Mouse (Mus musculus) embryonic facial prominence, embryonic 14.5 days (tissue): Measurements from ENCODE around the gene Gm20695. TPM values are rescaled to one million over a fixed set of nuclear protein-coding genes. Genes with fewer than 3 reads are reported as not detected.

Experiments
- ATAC-seq: fragments of 200-750 bp; cut with Nextera tagmentation; 2 replicates; pipeline ENCODE4 v1.8.0; 2017; ENCODE audit warnings: low read depth, moderate number of reproducible peaks, moderate TSS enrichment
- DNase-seq: peaks from one replicate; pipeline ENCODE4 v3.0.0-alpha.2; 2015; ENCODE audit warnings: low spot score
- H3K27ac ChIP-seq: fragments of 300-500 bp; sonication (generic); replicated peaks from 2 replicates; pipeline ENCODE4 v1.5.1; 2014; ENCODE audit warnings: low read depth, mild to moderate bottlenecking, low read length, moderate library complexity
- H3K27me3 ChIP-seq: fragments of 300-500 bp; sonication (generic); replicated peaks from 2 replicates; pipeline ENCODE4 v1.6.1; 2014; ENCODE audit warnings: low read length; ENCODE audit not compliant: control insufficient read depth, insufficient read depth
- H3K36me3 ChIP-seq: fragments of 300-500 bp; sonication (generic); 2 replicates; pipeline ENCODE4 v1.6.1; 2014; ENCODE audit warnings: low read length, mixed read lengths; ENCODE audit not compliant: control insufficient read depth, insufficient read depth
- H3K4me1 ChIP-seq: fragments of 300-500 bp; sonication (generic); 2 replicates; pipeline ENCODE4 v1.6.1; 2014; ENCODE audit warnings: antibody characterized with exemption, low read length; ENCODE audit not compliant: control insufficient read depth, insufficient read depth
- H3K4me2 ChIP-seq: fragments of 300-500 bp; sonication (generic); 2 replicates; pipeline ENCODE4 v1.6.1; 2014; ENCODE audit warnings: low read depth, mild to moderate bottlenecking, low read length, moderate library complexity, mixed read lengths
- H3K4me3 ChIP-seq: fragments of 300-500 bp; sonication (generic); 2 replicates; pipeline ENCODE4 v1.5.1; 2014; ENCODE audit warnings: low read depth, mild to moderate bottlenecking, low read length
- H3K9ac ChIP-seq: fragments of 300-500 bp; sonication (generic); 2 replicates; pipeline ENCODE4 v1.6.1; 2014; ENCODE audit warnings: low read depth, mild to moderate bottlenecking, low read length, moderate library complexity, mixed read lengths
- H3K9me3 ChIP-seq: fragments of 300-500 bp; sonication (generic); 2 replicates; pipeline ENCODE4 v1.6.1; 2016; ENCODE audit warnings: low read length; ENCODE audit not compliant: control insufficient read depth
- WGBS: fragments of 180-500 bp; shearing (Covaris S2); extraction: QIAGEN DNeasy Blood & Tissue Kit; methylation state at CpG from one replicate; pipeline ENCODE4 v1.1.7; 2014; 5-methylcytosine and 5-hydroxymethylcytosine counted together
- polyA plus RNA-seq: library from polyadenylated mRNA; unstranded; fragments of >200 nt; fragmentation: Nextera tagmentation; extraction: Ambion mirVana; gene quantifications from 2 replicates; pipeline ENCODE4 v1.2.1, GENCODE M21; 2014

Gene Gm20695
- polyA plus RNA-seq, 1 experiment from 2014 or later, result 3.0 TPM

DNA sequence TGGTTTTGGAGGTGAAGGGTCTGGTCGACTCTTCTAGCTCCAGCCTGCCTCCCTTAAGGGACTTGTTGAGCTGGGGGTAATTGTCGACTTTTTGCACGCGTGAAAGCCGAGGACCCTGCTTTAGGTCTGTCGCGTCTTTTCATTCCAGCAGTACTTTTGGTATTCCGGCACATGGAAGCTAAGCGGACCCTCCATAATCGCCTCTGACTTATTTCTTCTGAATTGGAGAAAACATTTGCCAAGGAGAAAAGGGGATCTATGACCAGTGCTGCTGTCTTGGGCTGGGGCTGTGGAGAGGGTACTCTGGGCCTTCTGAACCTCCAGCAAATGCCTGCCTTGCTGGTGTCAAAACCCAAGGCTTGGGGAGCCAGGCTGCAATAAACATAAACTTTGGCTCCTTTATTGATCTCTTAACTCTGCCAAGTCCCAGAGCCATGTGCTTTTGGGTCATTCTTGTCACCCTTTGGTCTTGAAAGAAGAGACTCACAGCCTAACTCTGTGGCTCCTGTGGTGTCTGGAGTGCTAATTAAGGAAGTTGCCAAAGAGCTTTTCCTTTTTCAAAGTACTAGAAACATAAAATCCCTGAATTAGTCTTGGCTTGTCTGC, 720 bp downstream of the Gm20695 start:
- no peaks in the 10 kb centered on the region for H3K9me3 ChIP-seq
- DNase-seq, result peak; percentile 23
- peak overlapping the region; percentile 95 for H3K4me3 ChIP-seq
- ATAC-seq, result no peak
- peak overlapping the region; percentile 91 for H3K9ac ChIP-seq
- H3K4me2 ChIP-seq, result peak overlapping the region; percentile 71
- no peaks in the 10 kb centered on the region for H3K27me3 ChIP-seq
- no peaks in the 10 kb centered on the region for H3K4me1 ChIP-seq
- H3K27ac ChIP-seq, result peak overlapping the region; percentile 83
- WGBS, result 5% methylated on average over 8 of the region's 10 CpGs
- H3K36me3 ChIP-seq, result no peaks in the 10 kb centered on the region

DNA sequence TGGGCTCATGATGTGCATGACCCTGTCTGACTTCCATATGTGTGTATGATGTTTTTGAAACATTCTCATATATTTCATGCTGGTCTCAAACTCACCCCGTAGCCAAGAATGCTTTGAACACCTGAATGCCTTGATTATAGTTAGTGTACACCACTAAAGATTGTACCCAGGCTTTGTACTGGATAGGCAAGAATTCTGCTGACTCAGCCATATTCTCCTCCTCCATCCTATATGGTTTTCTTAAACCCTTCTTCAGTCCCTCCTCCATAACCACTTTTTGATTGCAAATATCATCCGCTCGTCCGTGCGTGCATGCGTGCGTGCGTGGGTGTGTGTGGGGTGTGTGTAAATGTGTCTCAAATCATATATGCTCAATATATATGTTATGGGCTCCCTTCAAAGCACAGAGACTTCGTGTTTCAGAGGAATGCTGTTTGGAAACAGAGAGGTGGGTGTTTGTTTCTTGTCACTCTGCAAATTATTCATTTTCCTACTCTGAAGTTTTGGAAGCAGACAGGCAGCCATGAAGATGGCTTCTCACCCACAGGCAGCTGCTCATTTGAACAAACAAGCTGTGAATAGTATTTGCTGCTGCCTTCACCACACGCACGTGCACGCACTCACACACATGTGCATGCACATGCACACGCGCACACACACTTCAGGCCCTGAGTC, 7.3 kb downstream of the Gm20695 start:
- Histone ChIP-seq H3K27ac (no peak overlapping the region), H3K4me2 (no peak overlapping the region), H3K27me3 (no peaks in the 10 kb centered on the region), H3K36me3 (peaks cover 8% of the 10 kb centered on the region; the same call in 1 of the 2 replicates), H3K9ac (no peak overlapping the region), H3K9me3 (no peaks in the 10 kb centered on the region), H3K4me3 (no peak overlapping the region), H3K4me1 (no peaks in the 10 kb centered on the region)
- no peak for ATAC-seq
- DNase-seq, result no peak
- WGBS, result 94% methylated on average over 14 of the region's 14 CpGs

DNA sequence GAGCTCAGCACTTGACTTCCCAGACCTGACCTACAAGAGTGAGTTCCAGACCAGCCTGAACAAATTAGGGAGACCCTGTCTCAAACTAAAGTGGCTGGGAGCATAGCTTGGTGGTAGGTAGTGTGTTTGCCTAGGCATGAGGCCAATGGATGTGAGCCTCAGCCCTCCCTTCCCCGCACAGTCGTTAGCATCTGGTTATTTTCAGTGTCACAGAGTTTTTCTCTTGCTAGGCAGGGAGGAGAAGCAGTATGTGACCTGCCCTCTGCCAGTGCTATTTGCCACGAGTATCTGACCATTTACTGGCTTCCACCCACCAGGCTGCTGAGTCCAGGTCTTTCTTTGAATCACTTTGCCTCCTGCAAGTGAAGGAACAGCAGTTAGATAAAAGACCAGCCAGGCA, 9.3 kb downstream of the Gm20695 start:
- ATAC-seq, result no peak
- H3K4me2 ChIP-seq, result no peak overlapping the region
- DNase-seq, result no peak
- WGBS, result 54% methylated on average over 3 of the region's 3 CpGs
- no peaks in the 10 kb centered on the region for H3K27me3 ChIP-seq
- H3K4me1 ChIP-seq, result no peaks in the 10 kb centered on the region
- no peak overlapping the region for H3K27ac ChIP-seq
- H3K4me3 ChIP-seq, result no peak overlapping the region
- peaks cover 26% of the 10 kb centered on the region for H3K36me3 ChIP-seq
- H3K9me3 ChIP-seq, result no peaks in the 10 kb centered on the region
- H3K9ac ChIP-seq, result no peak overlapping the region

DNA sequence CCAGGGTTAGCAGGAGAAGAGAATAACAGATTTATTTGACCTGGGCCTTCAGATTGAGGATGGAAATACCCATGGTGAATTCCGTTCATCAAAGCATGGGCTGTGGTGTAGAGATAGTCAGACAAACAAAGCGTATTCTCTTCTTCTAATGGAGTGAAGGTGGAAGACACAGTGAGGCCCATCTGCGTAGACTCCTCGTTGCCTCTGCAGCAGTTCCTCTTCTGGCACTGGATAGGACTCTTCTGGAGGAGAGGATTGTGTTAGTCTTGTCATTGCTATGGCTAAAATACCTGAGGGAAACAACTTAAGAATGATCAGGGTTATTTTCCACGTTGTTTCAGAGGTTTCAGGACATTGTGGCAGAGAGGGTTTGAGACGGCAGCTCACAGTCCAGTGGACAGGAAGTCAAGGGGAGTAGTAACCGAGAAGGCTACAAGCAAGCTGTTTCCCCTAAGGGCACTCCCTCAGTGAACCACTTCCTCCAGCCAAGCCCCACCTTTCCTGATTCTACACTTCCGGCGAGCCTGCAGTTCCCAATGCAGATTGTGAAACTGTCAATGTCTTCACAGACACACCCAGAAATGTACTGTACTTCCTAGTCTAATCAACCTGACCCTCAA, 10.8 kb downstream of the Gm20695 start:
- peak; percentile 31 for DNase-seq
- H3K9me3 ChIP-seq, result no peaks in the 10 kb centered on the region
- no peaks in the 10 kb centered on the region for H3K27me3 ChIP-seq
- H3K36me3 ChIP-seq, result peaks cover 42% of the 10 kb centered on the region
- H3K4me3 ChIP-seq, result no peak overlapping the region
- 61% methylated on average over 9 of the region's 9 CpGs for WGBS
- no peak overlapping the region for H3K9ac ChIP-seq
- H3K4me1 ChIP-seq, result no peaks in the 10 kb centered on the region
- no peak overlapping the region for H3K4me2 ChIP-seq
- peak overlapping the region; percentile 25; the same call in 1 of the 2 replicates for H3K27ac ChIP-seq
- no peak for ATAC-seq

DNA sequence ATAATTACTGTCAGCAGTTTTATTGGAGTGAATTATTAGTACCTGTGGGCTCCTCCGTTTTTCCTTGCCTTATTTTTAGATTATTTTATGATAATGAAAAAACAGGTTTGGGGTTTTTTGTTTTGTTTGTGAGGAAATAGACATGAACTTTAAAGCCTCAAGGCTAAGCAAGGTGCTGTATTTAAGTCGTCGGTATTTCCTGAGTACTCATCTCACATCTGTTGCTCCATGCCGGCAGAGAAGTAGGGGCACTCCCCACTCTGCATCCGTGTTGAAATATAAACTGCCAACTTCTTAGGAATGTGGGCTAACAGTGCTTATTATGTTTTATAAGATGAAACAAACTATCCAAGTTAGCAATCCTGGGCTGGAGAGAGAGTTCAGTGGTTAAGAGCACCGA, 11.6 kb downstream of the Gm20695 start:
- Histone ChIP-seq H3K9ac (no peak overlapping the region), H3K4me2 (no peak overlapping the region), H3K4me3 (no peak overlapping the region), H3K36me3 (peaks cover 49% of the 10 kb centered on the region), H3K27me3 (no peaks in the 10 kb centered on the region), H3K9me3 (no peaks in the 10 kb centered on the region), H3K27ac (no peak overlapping the region), H3K4me1 (no peaks in the 10 kb centered on the region)
- WGBS, result 77% methylated on average over 6 of the region's 6 CpGs
- ATAC-seq, result no peak
- no peak for DNase-seq

DNA sequence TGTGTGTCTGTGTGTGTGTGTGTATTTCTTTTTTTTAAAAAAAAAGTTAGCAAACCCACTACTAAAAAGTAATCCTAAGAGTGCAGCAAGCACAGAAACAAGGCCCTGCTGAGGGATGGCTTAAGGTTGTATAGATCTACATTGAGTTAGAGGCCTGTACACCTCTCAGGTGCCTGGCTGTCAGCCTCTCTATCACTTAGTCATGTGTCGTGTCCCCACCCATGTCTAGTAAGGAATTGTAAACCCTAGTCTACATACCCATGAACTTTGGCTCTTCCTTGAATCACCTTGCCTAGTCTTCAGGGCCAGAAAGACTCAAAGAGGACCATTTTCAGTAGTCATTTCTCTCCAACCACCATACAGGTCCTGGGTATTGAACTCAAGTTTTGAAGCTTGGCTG, 12.1 kb downstream of the Gm20695 start:
- Histone ChIP-seq H3K27me3 (no peaks in the 10 kb centered on the region), H3K36me3 (peaks cover 54% of the 10 kb centered on the region), H3K27ac (no peak overlapping the region), H3K4me3 (no peak overlapping the region), H3K9ac (no peak overlapping the region), H3K4me2 (no peak overlapping the region), H3K9me3 (no peaks in the 10 kb centered on the region), H3K4me1 (no peaks in the 10 kb centered on the region)
- WGBS, result 93% methylated on average over 1 of the region's 1 CpGs
- ATAC-seq, result no peak
- no peak for DNase-seq

DNA sequence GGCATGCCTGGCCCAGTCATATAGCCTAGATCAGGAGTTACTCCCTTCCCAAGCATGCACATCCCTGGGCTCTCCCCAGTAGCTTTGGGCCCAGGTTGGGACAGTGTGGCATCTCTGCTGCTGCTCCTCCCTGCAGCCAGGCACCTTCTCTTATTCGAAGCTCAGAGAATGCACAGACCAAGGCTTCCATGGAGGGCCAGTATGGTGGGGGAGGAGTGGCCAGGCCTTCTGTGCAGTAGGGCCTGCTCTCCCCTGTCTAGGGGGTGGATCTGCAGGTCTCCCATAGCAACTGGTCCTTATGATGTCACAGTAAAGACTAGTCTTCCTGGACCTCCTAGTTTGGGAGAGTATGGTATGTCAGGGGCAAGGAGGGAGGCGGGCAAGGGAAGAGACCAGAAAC, 23.0 kb downstream of the Gm20695 start:
- DNase-seq, result no peak
- Histone ChIP-seq H3K27ac (no peak overlapping the region), H3K4me3 (no peak overlapping the region), H3K27me3 (no peaks in the 10 kb centered on the region), H3K36me3 (peaks cover 47% of the 10 kb centered on the region), H3K4me2 (no peak overlapping the region), H3K9ac (no peak overlapping the region), H3K9me3 (no peaks in the 10 kb centered on the region), H3K4me1 (peaks cover 5% of the 10 kb centered on the region; the same call in 1 of the 2 replicates)
- 78% methylated on average over 2 of the region's 2 CpGs for WGBS
- ATAC-seq, result no peak

DNA sequence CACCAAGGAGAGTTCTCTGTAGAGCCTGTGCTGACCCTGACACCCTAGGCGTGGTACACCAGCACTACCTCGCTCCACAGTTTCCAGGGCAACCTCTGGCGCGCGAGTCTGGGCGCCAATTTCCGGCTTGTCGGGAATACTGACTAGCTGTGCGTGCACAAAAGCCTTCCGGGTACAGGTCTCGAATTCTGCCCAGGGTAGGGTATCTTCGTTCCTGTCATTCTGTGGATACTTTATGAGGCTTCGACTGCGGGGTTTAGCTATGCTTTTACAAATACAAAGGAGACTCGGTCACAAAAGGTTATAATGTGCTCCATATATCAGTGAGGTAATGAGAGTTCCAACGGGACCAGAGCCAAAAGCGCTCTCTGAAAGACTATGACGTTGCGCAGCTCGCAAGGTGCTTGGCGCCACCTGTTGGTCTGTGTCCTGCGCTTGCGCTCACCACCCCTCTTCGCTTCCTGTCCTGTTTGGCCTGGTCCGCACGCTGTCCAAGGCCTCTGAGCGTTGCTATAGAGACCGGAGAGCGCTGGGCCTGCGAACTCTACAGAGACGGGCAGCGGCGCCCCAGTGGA, 24.2 kb downstream of the Gm20695 start, which contains the start of the genes 1700037C18Rik and Cluap1:
Gene 1700037C18Rik (minus strand): TSS at position 153 of the 575 bp plus-strand sequence.
Gene Cluap1 (plus strand): TSS at position 265 of the 575 bp plus-strand sequence.
- H3K4me3 ChIP-seq, result peak within 1 kb of the TSS; percentile 67
- no peaks in the 10 kb centered on the region for H3K27me3 ChIP-seq
- no peaks in the 10 kb centered on the region for H3K9me3 ChIP-seq
- H3K4me2 ChIP-seq, result peak within 1 kb of the TSS; percentile 71
- under 1% methylated on average over 33 of the region's 33 CpGs for WGBS
- DNase-seq (peak; percentile 97), ATAC-seq (peak; percentile 97)
- peaks cover 48% of the 10 kb centered on the region for H3K36me3 ChIP-seq
- H3K4me1 ChIP-seq, result peaks cover 5% of the 10 kb centered on the region; the same call in 1 of the 2 replicates
- peak within 1 kb of the TSS; percentile 83 for H3K9ac ChIP-seq
- peak within 1 kb of the TSS; percentile 70 for H3K27ac ChIP-seq
